Mouse (Mus musculus) kidney, postnatal 14 days (tissue): ENCODE measurements at regions not wholly inside any gene's neighbourhood (a gene's known extent, or its start where the extent isn't known, plus 50 kb on each side); places are given as distances from the start of the nearest gene placed in this dataset.

ENCODE experiments used
- DNase-seq: peaks from one replicate; pipeline ENCODE4 v3.0.0; 2022; ENCODE audit warnings: mixed read lengths

DNA sequence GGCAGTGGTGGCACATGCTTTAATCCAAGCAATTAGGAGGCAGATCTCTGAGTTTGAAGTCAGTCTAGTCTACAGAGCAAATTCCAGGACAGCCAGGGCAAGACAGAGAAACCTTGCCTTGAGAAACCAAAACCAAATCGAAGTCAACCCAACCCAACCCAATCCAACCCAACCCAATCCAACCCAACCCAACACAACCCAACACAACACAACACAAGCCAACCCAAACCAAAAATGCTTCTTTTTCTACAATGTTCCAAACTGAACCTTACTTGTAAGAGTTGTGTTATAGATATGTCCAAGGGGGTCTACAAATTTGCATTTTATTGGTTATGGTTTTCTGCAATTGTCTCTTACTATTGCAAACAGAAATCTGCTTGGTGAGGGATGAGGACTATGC lies 52.8 kb upstream of the Chodl start:
- no peak for DNase-seq

DNA sequence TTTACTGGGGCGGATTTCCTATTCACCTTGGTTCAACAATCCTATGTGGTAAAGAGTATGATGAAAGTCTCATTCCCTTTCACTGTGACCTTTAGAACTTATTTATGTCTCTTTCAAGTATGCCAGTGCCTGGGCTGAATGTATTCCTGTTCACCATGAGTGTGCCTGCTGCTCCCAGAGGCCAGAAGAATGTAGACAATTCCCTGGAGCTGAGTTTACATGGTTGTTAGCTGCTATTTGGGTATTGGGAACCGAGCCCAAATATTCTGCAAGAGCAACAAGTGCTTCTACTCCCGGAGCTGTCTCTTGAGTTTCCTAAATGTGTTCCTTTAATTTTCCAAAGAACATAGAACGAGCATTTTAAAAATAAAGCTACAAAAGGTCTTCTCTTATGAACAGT lies 71.7 kb upstream of the Chodl start:
- DNase-seq: no peak

DNA sequence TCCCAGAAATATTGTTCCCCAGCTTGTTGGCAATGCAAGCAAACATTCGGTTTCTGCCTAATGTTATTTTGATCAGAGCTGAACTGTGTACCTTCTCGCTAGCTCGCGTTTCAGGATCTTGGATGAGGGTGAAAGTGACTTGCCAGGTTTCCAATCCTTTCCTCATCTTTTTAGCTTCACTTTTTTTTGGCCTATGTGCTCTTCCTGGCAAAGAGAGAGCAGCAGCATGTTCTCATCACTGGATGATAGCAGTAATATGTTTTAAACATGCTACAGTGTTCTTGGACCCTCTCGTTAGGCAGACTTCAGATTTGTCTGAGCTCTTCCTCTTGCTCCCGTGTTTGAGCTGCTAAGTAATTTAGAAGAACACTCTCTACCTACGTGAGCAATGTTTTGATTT lies 99.8 kb upstream of the Chodl start:
- DNase-seq: no peak

DNA sequence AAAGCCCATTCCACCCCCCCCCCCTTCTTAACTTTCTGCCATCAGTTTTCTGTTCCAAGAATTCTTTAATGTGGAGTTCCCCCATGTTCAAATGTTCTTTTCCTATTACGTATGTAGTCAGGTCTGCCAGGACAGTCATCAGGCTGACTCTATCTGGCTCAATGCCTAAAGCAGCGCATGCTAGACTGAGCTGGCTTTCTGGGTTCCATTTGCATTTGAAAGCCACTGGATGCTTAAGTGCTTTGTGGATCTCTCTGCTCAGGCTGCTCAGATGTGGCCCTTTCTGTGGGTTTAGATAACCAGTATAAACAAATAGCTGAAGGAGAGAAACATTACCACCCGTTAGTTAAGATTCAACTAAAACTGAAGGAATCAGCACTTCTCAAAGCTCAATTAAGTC lies 103.0 kb upstream of the Chodl start:
- DNase-seq: no peak

DNA sequence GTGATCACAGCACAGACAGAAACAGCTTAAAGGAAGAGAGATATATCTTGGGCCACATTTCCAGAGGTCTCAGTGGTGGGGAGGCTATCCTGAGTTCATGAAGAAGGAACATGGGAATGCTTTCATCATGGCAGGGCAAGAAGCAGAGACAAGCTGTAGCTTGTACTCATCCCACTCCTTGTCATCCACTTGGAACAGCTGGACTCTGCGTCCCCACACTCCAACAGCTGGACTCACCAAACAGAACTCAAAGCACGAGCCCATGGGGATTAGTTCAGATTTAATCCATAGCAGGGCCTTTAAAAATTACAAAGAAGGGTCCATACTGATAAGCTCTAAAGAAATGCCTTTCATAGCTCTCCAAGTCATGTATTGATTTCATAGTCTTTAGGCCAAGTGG lies 140.7 kb upstream of the Chodl start:
- DNase-seq: no peak

DNA sequence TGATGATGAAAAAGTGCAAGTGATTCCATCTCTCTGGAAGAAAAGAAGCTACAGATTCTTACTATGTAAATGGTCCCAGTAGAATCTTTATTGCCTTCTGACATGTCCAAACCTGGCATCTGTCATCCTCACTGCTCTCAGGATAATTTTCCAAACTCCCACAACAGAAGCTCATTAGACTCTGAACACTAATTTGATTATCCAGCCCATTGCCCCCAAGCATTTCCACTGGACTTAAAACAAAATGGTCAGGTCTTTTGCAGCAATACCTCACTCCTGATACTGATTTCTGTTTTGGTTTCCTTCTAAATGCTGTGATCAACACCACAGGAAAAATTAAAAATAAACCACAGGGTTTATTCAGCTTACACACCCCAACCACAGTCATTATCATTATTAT lies 171.5 kb upstream of the Chodl start:
- no peak for DNase-seq

DNA sequence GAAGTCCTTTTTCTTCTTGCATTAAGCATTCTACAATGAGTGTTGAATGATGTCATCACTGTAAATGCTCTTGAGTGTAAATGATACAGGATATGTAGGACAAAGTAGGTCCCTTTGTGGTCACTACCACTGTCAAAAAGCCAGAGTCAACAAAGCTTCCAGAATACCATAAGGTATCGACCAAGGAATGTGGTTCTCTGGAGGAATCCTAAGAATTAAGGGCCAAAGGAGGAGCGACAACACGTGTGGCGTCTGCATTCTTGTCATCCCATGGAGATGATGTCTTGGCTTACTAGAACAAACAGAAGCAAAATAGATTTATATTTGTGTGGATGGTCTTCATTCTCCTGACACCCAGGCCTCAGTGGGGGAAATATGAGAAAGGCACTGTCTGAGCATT lies 161.4 kb upstream of the D16Ertd472e start:
- DNase-seq: no peak

DNA sequence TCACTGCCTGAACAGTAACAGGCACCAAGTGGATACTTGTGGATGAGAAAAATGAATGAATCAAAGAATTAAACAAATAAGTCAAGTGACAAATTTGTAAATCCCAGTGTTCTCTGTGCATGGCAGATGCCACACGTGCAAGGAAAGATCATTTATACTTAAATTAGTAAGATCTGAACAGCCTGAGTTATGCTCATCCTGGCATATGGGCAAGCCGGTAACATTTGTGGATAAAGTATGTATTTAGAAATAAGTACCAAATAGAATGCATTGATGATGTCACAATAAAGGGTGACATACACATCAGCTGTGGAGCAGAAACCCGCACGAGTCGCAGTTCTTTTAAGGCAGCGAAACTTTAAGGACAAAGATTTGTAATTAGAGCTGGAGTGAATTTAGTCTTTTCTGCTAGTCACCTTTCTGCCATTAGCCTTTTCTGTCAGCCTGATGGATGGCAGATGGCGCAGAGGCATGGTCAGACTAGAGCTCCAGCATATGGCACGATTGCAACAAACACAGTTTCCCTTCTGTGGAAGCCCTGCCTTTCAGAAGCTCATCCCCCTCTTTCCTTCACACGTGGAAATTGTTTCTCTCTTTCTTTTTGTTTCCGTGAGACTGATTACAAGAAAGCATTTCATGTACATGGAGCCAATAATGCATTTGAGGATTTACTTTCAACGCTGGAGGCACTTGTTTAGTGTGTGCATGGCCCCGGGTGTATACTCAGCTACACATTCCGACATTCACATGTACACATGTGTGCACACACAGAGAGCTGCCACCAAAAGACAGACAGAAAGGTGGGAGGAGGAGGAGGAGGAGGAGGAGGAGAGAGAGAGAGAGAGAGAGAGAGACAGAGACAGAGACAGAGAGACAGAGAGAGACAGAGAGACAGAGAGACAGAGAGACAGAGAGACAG lies 154.3 kb upstream of the D16Ertd472e start:
- DNase-seq: no peak

DNA sequence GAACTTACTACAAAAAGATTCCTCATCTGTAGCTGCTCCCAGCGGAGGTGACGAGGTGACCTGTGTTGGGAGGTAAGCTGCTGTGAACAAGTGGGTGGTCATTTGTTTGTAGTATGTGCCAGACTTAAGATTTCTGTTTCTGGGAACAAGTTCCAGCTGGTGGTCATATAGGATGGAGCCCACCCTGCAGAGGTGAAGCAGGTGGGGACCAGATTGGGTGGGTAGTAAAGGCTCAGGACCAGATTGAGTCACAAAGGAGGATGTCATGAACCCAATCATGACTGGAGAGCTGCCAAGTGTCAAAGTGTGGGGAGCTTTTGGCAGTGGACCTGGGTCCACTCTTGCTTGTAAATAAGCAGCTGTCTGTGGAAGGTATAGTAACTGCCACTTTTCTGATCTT lies 149.0 kb upstream of the D16Ertd472e start:
- no peak for DNase-seq

DNA sequence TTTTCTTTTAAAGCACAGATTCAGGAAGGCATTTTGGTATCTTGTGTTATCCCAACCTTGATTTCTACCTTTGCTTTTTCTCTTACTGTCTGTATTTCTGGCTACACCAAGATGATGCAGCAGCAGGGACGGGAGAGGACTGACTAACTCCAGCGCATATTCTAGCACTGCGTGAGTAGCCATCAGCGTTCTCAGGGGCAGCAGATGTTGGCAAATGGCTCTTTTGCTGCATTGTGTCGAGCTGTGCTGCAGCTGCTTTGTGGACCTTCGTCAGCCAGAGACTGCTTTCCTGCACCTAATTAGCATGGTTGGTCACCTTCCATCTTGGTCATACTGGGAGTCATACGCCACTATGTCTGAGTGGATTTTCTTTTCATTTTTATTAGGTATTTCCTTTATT lies 133.4 kb upstream of the D16Ertd472e start:
- no peak for DNase-seq

DNA sequence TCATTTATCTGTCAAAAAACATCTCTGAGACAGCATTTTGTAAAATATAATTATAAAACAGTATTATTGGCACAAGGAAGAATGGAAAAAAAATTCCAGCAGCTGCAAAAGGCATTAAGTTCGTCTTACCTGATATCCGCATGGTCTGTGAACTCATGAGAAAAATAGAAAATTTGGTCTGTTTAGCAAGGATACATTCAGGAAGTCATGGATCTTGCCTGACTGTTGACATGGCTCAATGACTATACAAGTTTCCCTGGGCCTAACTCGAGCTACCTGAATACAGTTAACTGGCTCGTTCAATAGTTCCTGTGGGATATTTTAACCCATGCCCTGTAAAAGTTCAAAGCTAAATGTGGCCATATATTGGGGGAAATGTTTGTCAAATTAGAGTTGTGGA lies 131.1 kb upstream of the D16Ertd472e start:
- DNase-seq: no peak

DNA sequence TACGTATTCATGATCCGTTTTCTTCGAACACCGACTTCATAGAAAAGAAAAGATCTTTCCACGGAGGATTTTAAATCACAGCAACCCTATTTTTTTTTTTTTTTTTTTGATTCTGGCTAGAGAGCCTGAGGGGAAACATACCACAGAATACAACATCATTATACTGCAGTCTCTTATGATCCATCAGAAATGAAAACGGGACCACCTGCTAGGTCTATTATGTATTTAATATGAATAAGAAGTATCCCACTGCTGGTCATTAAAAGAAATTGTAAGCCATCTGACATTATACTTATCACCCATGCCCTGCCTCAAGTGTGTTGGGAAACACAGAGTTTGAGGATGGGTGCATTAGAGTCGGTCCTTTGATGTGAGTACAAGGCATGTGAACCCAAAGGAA lies 130.7 kb upstream of the D16Ertd472e start:
- DNase-seq: no peak

DNA sequence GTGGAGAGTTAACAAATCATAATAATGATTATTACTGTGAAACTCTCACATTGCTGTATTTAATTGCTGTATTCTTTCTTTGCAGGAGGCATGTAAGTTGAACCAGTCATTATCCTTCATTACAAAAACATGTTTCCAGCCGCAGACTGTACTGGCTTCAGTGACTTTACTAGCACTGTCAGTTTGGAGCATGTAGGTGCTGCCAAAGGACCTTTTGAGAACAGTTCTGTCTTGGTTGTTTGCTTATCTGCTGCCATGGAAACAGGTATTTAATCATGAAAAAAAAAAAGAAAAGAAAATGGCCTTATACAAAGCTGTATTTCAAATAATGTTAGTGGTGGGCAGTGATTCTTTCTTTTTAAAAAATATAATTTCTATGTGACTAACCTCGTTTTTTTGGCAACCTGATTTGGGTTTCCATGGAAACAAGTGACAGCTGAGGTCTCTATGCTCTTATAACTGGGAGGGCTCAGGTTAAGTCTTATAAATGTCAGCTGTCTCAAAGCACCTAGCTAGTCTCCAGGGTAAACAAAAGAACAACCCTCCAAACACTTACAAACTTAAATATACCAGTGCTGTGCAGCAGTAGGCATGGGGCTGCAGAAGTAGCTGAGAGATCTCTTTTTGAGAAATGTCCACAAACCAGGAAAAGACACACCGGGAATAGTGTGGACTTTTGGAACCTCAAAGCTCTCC lies 121.2 kb upstream of the D16Ertd472e start:
- no peak for DNase-seq

DNA sequence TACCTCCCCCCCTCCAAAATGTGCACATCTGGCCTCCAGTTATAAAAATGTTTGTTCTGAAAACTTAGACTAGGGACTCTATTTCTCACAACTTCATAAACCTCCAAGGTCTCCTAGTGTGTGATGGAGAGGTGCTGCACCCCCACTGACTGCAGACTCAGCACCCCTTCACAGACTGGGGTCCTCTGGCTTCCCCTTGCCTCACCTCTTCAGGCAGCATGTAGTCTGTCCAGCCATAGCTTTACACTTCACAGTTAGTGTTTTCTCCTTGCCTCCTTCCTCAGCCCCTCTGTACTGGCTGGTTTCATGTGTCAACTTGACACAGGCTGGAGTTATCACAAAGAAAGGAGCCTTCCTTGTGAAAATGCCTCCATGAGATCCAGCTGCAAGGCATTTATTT lies 111.7 kb upstream of the D16Ertd472e start:
- no peak for DNase-seq

DNA sequence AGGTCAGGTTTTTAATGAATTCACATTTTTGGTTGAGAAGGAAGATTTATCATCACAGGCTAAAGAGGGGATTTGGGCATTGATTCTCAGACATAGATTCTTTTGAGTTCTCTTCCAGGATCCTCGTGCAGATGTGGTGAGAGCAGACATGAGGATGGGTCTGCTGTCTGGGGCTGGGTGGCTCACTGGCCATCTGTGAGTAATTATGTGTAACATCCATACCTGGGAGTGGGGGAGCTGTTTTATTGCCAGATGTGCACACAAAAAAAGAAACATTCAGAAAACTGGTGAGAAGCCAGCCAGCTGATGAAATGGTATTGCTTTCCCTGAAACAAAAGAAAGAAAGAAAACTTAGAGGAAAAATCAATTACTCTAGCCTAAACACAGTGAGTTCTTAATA lies 108.7 kb upstream of the D16Ertd472e start:
- no peak for DNase-seq

DNA sequence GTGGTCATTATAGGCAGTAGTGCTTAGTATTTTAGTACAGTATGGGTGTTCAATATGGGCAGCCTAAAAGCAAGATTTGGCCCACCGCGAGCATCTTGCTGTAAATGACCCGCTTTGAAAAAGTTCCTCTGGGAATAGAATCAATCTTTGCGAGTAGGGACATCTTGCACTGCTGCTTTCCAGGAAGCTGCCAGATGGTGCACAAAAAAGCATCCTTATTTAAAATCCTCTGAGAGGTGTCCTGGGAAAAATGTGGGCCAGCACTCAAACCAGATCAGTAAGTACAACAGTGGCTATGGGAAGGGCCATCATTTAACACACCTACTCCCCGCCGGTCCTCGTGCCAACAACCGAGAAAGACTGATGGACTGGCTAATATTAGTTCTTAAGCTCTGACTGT lies 107.5 kb upstream of the D16Ertd472e start:
- no peak for DNase-seq

DNA sequence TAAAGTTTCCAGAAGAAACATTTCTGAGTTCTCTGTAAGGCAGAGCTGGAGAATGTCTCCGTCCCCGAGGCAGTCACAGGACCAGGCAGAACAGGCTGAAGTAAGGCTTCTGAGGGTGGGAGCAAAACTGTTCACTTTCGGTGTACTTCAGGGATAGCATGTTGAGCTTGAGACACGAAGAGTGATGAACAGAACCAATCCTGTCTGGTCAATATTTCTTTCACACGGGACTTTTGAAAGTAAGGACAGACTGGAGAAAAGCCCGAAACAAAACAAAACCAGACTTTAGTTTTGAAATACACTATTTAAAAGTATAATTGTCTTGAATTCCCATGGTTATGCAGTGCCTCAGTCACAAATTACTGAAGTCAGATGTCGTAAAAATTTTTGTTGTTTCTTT lies 84.6 kb upstream of the D16Ertd472e start:
- no peak for DNase-seq

DNA sequence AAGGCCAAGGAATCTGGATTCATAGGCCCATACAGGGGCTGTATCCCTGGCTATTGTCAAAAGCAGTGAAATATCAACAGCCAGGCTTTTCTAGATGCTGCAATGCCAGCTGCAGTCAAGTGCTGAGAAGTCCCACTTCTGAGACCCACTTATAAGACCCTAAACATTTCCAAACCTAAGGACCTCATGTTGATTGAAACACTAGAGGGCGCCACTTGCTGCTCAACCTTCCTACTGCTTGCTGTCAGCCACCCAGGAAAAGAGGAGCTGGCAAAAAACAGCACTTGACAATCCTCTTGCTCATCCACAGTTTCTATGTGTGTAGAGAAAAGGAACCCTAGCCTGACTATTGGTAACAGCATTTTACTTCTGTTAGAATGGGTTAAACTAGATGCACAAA lies 68.2 kb upstream of the D16Ertd472e start:
- no peak for DNase-seq

DNA sequence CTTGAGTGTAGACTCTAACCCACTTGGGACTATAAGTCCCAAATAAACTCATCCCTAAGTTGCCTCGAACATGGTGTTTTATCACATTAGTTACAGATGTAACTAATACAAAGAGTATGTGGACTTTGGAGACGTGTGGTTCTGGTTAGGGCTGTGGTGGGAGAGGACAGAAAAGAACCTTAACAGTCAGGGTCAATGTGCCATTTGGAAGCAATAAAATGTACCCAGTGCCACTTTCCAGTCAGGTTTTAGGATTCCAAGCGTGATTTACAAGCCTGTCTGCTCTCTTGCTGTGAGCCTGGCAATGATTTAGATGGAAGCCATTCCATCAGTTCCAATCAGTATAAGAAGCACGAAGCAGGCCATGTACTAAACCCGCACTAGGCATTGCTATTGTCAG lies 65.2 kb upstream of the D16Ertd472e start:
- no peak for DNase-seq

DNA sequence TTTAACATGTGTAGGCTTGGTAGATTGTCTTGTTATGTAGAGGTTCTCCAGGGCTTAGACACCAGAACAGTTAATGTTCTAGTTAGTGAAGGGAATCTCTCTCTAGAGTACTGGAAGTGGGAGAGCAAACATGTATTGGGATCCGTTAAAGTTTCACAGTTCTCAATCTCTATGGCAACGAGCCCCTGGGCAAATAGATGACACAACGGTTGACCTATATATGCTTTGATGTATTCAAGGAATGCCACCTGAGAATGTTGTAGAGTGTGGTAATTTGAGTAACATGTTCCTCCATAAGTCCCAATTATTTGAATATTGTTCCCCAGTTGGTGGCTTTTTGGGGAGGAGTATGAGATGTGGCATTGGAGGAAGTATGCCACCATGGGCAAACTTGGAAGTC lies 64.7 kb upstream of the D16Ertd472e start:
- no peak for DNase-seq

DNA sequence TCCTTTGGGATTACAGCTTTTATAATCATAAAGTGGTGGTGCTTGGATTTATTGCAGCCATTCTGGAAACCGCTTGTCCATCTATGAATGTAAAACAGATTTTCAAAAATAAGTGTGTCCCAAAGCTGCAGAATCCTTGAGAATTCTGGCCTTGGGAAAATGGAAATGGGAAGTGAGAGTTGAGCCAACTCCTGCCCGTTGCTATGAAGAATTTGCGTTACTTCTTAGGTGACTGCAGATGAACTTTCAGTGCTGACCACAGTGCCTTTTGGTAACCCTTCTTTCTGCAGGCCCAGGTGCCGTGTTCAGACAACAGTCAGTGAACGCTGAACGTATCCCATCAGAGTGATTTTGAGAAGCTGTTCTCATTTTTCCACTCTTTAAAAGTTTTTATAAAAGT lies 60.9 kb upstream of the D16Ertd472e start:
- no peak for DNase-seq

DNA sequence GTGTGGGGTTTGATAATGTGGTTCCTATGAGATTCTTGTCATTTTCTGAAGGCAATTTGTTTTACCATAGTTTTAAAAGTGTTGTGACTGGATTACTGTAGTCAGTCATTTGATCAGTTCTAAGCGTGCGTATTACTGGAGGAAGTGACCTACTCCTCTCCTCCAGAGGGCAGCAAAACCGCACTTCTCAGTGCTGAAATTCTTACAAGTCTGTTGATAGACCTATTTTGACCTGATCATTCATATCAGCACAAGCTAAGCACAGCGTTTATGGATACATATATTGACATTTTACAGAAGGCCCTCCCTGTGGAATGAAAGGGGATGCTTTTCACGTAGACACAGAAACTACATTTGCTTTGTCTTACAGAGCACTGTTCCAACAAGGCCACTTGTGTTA lies 60.5 kb upstream of the D16Ertd472e start:
- DNase-seq: peak; percentile 18

DNA sequence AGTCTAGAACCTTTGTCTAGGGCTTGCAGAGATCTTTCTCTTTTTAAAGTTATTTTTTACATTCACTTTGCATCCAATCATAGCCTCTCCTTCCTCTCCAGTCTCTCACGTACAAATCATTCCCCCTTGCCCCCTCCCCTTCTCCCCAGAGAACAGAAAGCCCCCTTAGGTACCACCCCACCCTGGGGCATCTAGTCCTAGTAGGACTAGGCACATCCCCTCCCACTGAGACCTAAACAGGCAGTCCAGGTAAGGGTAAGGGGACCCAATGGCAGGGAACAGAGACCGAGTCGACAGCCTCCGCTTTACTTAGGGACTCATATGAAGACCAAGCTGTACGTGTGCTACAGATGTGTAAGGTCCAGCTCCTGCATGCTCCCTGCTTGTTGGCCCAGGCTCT lies 59.3 kb upstream of the D16Ertd472e start:
- DNase-seq: no peak

DNA sequence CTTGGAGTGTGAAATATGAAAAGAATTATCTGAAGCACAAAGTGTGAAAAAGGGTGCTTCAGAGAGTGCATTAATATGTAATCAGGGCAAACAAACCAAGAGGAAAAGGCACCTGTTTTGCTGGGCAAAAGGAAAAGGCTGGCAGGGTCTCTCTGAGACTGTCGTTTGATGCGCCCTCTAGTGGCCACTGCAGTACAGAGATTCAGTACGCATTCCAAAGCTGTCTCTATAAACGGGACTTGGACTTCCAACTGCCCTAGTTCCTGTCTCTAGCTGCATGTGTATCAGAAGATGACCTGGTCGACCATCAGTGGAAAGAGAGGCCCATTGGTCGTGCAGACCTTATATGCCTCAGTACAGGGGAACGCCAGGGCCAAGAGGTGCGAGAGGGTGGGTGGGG lies 58.7 kb upstream of the D16Ertd472e start:
- peak; percentile 64 for DNase-seq

DNA sequence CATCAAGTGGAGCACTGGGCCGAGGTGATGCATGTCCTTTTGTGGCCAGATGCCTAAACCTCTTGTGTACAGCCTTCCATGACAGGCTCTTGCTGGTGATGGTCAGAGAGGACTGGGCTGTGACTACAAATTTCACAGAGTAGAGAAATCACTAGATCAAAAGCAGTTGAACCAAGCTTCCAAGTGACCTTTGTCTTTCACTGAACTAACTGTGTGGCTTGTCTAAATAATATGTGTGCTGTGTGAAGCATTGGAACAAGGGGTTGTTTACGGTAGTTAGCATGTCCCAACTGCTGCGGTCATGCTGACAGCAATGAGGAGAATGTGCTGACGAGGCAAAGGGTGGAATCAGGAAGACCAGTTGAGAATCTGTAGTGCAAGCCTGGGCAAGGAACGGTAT lies 55.3 kb upstream of the D16Ertd472e start:
- DNase-seq: no peak
